Mouse (Mus musculus): ENCODE measurements around the gene Capn5. TPM values are rescaled to one million over a fixed set of nuclear protein-coding genes. Genes with fewer than 3 reads are reported as not detected.

Gene Capn5
- polyA plus RNA-seq, 1 experiment from 2014 or later: 5.0 TPM

- H3K4me2 ChIP-seq (replicated peaks): no peak overlapping the region
- 0 out of 2 replicates have a peak, but pooled peaks cover 4% of the 10 kb centered on the region for H3K4me1 ChIP-seq
- 0 out of 2 replicates have a peak, but pooled peaks cover 9% of the 10 kb centered on the region for H3K27me3 ChIP-seq
- 79% methylated on average over 8 of the region's 8 CpGs for WGBS
- no peaks in the 10 kb centered on the region for H3K36me3 ChIP-seq
- no peak overlapping the region for H3K27ac ChIP-seq
- no peak overlapping the region for H3K9ac ChIP-seq
- ATAC-seq (ENCODE audit: insufficient number of reproducible peaks, insufficient read depth, low FRiP score, low TSS enrichment): no peak
- no peaks in the 10 kb centered on the region for H3K9me3 ChIP-seq
- H3K4me3 ChIP-seq: no peak overlapping the region
These were observed 56.4 kb downstream of the Capn5 start for GRCm38 (mm10) chr7:98121673-98122072.

GRCm38 (mm10) chr7:98121241-98121640, 56.8 kb downstream of the Capn5 start:
- 77% methylated on average over 3 of the region's 3 CpGs for WGBS
- no peak for ATAC-seq (ENCODE audit: insufficient number of reproducible peaks, insufficient read depth, low FRiP score, low TSS enrichment)

GRCm38 (mm10) chr7:98120325-98120724, 57.7 kb downstream of the Capn5 start:
- Histone ChIP-seq H3K9me3 (no peaks in the 10 kb centered on the region), H3K36me3 (no peaks in the 10 kb centered on the region), H3K27ac (no peak overlapping the region), H3K4me1 (0 out of 2 replicates have a peak, but pooled peaks cover 4% of the 10 kb centered on the region), H3K4me2 (replicated peaks) (peak overlapping the region; percentile 45), H3K9ac (no peak overlapping the region), H3K27me3 (0 out of 2 replicates have a peak, but pooled peaks cover 16% of the 10 kb centered on the region), H3K4me3 (peak overlapping the region; percentile 21)
- peak; percentile 42; the same call in 1 of the 2 replicates for ATAC-seq (ENCODE audit: insufficient number of reproducible peaks, insufficient read depth, low FRiP score, low TSS enrichment)
- 11% methylated on average over 7 of the region's 7 CpGs for WGBS

More at GRCm38 (mm10) chr7:98121241-98121640, 56.8 kb downstream of the Capn5 start:
- H3K9ac ChIP-seq: no peak overlapping the region
- 0 out of 2 replicates have a peak, but pooled peaks cover 13% of the 10 kb centered on the region for H3K27me3 ChIP-seq
- H3K4me1 ChIP-seq: 0 out of 2 replicates have a peak, but pooled peaks cover 4% of the 10 kb centered on the region
- H3K4me2 ChIP-seq (replicated peaks): no peak overlapping the region
- H3K27ac ChIP-seq: no peak overlapping the region
- H3K4me3 ChIP-seq: no peak overlapping the region
- H3K9me3 ChIP-seq: no peaks in the 10 kb centered on the region
- no peaks in the 10 kb centered on the region for H3K36me3 ChIP-seq

GRCm38 (mm10) chr7:98119961-98120232, 58.2 kb downstream of the Capn5 start:
- Histone ChIP-seq H3K9me3 (no peaks in the 10 kb centered on the region), H3K9ac (no peak overlapping the region), H3K36me3 (no peaks in the 10 kb centered on the region), H3K4me2 (replicated peaks) (no peak overlapping the region), H3K4me3 (no peak overlapping the region), H3K4me1 (0 out of 2 replicates have a peak, but pooled peaks cover 4% of the 10 kb centered on the region), H3K27ac (no peak overlapping the region), H3K27me3 (0 out of 2 replicates have a peak, but pooled peaks cover 18% of the 10 kb centered on the region)
- no peak for ATAC-seq (ENCODE audit: insufficient number of reproducible peaks, insufficient read depth, low FRiP score, low TSS enrichment)
- WGBS: 78% methylated on average over 2 of the region's 2 CpGs

- Histone ChIP-seq H3K4me1 (0 out of 2 replicates have a peak, but pooled peaks cover 4% of the 10 kb centered on the region), H3K27ac (no peak within 1 kb of the TSS), H3K9me3 (no peaks in the 10 kb centered on the region), H3K36me3 (no peaks in the 10 kb centered on the region), H3K9ac (no peak within 1 kb of the TSS), H3K4me3 (peak within 1 kb of the TSS; percentile 21), H3K4me2 (replicated peaks) (peak within 1 kb of the TSS; percentile 45), H3K27me3 (0 out of 2 replicates have a peak, but pooled peaks cover 18% of the 10 kb centered on the region)
- ATAC-seq (ENCODE audit: insufficient number of reproducible peaks, insufficient read depth, low FRiP score, low TSS enrichment): no peak
- WGBS: 26% methylated on average over 8 of the region's 9 CpGs
These were observed 58.7 kb downstream of the Capn5 start, which contains the start of gene Myo7a for GRCm38 (mm10) chr7:98119179-98119960. TSS of gene Myo7a (minus strand) at chr7:98119524.

GRCm38 (mm10) chr7:98117012-98117660, 60.9 kb downstream of the Capn5 start:
- H3K9ac ChIP-seq: no peak overlapping the region

GRCm38 (mm10) chr7:98114656-98115055, 63.4 kb downstream of the Capn5 start:
- 50% methylated on average over 6 of the region's 6 CpGs for WGBS
- Histone ChIP-seq H3K36me3 (no peaks in the 10 kb centered on the region), H3K9ac (no peak overlapping the region), H3K9me3 (no peaks in the 10 kb centered on the region), H3K27me3 (peaks cover 36% of the 10 kb centered on the region), H3K4me2 (replicated peaks) (no peak overlapping the region), H3K27ac (no peak overlapping the region), H3K4me1 (peaks cover 13% of the 10 kb centered on the region), H3K4me3 (no peak overlapping the region)
- no peak for ATAC-seq (ENCODE audit: insufficient number of reproducible peaks, insufficient read depth, low FRiP score, low TSS enrichment)

More at GRCm38 (mm10) chr7:98117012-98117660, 60.9 kb downstream of the Capn5 start:
- Histone ChIP-seq H3K4me2 (replicated peaks) (no peak overlapping the region), H3K27ac (no peak overlapping the region), H3K9me3 (no peaks in the 10 kb centered on the region), H3K4me3 (no peak overlapping the region), H3K4me1 (0 out of 2 replicates have a peak, but pooled peaks cover 4% of the 10 kb centered on the region), H3K36me3 (no peaks in the 10 kb centered on the region), H3K27me3 (peaks cover 19% of the 10 kb centered on the region)
- no peak for ATAC-seq (ENCODE audit: insufficient number of reproducible peaks, insufficient read depth, low FRiP score, low TSS enrichment)
- 65% methylated on average over 11 of the region's 11 CpGs for WGBS

- peak overlapping the region; percentile 52 for H3K4me2 ChIP-seq (replicated peaks)
- H3K4me1 ChIP-seq: peaks cover 13% of the 10 kb centered on the region
- peak overlapping the region; percentile 58 for H3K9ac ChIP-seq
- WGBS: 5% methylated on average over 25 of the region's 25 CpGs
- no peak overlapping the region for H3K27ac ChIP-seq
- peaks cover 34% of the 10 kb centered on the region for H3K27me3 ChIP-seq
- H3K9me3 ChIP-seq: no peaks in the 10 kb centered on the region
- H3K4me3 ChIP-seq: peak overlapping the region; percentile 20
- no peak for ATAC-seq (ENCODE audit: insufficient number of reproducible peaks, insufficient read depth, low FRiP score, low TSS enrichment)
- H3K36me3 ChIP-seq: no peaks in the 10 kb centered on the region
These were observed 66.8 kb downstream of the Capn5 start for GRCm38 (mm10) chr7:98111233-98111632.

- no peaks in the 10 kb centered on the region for H3K36me3 ChIP-seq
- no peak for ATAC-seq (ENCODE audit: insufficient number of reproducible peaks, insufficient read depth, low FRiP score, low TSS enrichment)
- no peak overlapping the region for H3K27ac ChIP-seq
- H3K4me1 ChIP-seq: peaks cover 13% of the 10 kb centered on the region
- no peak overlapping the region for H3K4me3 ChIP-seq
- no peak overlapping the region for H3K4me2 ChIP-seq (replicated peaks)
- 69% methylated on average over 4 of the region's 4 CpGs for WGBS
- H3K27me3 ChIP-seq: peaks cover 29% of the 10 kb centered on the region
- no peaks in the 10 kb centered on the region for H3K9me3 ChIP-seq
- no peak overlapping the region for H3K9ac ChIP-seq
These were observed 68.3 kb downstream of the Capn5 start for GRCm38 (mm10) chr7:98109771-98110170.

- Histone ChIP-seq H3K9ac (no peak overlapping the region), H3K9me3 (no peaks in the 10 kb centered on the region), H3K27ac (no peak overlapping the region), H3K4me3 (no peak overlapping the region), H3K4me1 (peaks cover 13% of the 10 kb centered on the region), H3K27me3 (peaks cover 29% of the 10 kb centered on the region), H3K4me2 (replicated peaks) (no peak overlapping the region), H3K36me3 (no peaks in the 10 kb centered on the region)
- WGBS: 84% methylated on average over 16 of the region's 16 CpGs
- peak; percentile 36; the same call in 1 of the 2 replicates for ATAC-seq (ENCODE audit: insufficient number of reproducible peaks, insufficient read depth, low FRiP score, low TSS enrichment)
These were observed 69.2 kb downstream of the Capn5 start for GRCm38 (mm10) chr7:98108636-98109430.

GRCm38 (mm10) chr7:98106272-98106671, 71.8 kb downstream of the Capn5 start:
- no peaks in the 10 kb centered on the region for H3K9me3 ChIP-seq
- 87% methylated on average over 7 of the region's 7 CpGs for WGBS
- H3K4me2 ChIP-seq (replicated peaks): no peak overlapping the region
- H3K27me3 ChIP-seq: peaks cover 12% of the 10 kb centered on the region
- H3K4me3 ChIP-seq: no peak overlapping the region
- no peak for ATAC-seq (ENCODE audit: insufficient number of reproducible peaks, insufficient read depth, low FRiP score, low TSS enrichment)
- H3K27ac ChIP-seq: no peak overlapping the region
- H3K36me3 ChIP-seq: no peaks in the 10 kb centered on the region
- no peak overlapping the region for H3K9ac ChIP-seq
- H3K4me1 ChIP-seq: peaks cover 15% of the 10 kb centered on the region
